Mouse (Mus musculus): ENCODE measurements around the gene Sec61a1.

Gene Sec61a1

DNA sequence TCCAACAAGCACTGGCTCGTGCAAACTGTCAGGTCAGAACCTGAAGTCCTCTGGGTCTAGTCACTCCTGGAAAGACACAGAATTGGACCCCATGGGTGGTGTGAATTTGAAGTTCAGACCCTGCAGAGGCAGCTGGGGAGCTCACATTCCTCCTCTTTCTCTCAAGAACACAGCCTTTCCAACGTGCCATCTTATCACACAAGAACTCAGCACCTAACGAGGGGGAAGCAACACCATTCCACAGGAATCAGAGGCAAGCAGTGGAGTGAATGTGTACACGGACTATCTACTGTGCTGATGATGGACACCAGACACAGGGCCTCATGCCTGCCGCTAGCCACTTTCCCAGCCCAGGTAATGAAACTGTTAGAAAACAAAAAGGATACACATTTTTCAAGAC, 2.0 kb downstream of the Sec61a1 start:
- no peak for DNase-seq (ENCODE audit: low spot score)

DNA sequence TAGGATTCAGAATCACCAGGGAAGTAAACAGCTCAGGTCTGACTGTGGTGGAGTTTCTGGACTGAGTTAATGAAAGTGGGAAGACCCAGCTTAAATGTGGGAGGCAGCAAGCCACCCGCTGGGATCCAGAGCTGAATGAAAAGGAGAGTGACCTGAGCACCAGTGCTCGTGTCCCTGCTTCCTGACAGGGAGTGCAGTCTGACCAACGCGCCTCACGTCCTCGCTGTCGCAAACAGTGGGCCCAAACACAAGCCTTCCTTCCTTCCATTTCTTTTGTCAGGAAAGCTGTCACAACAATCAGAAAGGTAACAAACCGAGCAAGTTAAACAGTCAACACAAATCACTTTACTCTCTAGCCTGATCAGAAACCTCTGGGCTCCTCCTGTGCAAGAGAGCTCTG, 2.7 kb downstream of the Sec61a1 start:
- DNase-seq (ENCODE audit: low spot score), result no peak

DNA sequence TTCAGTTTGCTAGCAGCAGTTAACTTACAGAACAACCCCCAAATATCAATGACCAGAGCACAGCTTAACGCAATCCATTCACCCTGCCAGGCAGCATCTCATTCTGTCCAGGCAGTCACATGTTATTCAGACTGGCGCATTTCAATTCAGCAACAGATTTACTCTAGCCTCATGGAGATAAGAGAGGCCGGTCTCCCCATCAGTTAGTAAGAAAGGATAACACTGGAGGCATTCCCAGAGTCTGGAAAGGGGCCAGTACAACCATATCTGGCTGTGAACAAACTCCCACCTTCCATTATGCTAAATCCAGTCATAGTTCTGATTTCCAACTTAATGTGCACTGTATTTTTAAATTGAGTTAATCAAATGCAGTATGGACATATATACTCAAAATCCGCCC, 4.2 kb downstream of the Sec61a1 start:
- DNase-seq (ENCODE audit: low spot score), result no peak

DNA sequence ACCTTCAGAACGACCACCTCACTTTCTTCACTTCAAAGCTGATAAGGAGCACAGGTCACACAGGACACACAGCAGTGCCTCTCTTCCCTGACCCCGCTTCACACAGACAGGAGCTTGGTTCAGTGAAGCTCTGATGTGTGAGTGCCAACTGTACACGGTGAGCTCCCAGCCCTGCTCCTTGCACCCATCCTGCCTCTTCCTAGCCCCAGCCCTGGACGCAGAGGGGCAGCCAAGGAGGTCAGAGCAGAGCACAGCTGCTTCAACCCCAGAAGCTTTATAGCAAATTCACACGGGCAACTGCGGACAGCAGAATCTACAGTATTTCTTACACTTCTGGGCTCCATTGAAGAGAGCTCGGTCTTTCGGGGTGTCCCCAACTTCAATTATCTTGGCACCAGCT, 4.7 kb downstream of the Sec61a1 start:
- DNase-seq (ENCODE audit: low spot score), result no peak

DNA sequence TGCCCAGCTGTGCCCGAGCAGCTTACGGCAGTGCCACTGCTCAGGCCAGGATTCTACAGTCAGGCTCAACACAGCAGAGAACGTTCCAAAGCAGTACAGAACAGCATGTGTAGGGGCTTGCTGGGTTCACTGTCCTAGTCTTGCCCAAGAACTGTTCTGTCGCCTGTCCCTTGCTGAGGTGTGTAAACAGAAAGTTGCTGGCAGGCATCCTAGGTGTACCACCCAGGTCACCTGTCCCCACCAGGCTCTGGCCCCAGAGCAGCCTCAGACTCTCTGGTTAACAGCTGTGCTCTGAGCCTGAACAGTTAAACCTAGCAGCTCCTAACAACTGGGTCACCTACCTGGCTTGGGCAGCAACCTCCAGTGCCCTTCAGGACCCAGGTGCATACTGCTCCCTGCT, 15.7 kb downstream of the Sec61a1 start:
- no peak for DNase-seq (ENCODE audit: low spot score)

DNA sequence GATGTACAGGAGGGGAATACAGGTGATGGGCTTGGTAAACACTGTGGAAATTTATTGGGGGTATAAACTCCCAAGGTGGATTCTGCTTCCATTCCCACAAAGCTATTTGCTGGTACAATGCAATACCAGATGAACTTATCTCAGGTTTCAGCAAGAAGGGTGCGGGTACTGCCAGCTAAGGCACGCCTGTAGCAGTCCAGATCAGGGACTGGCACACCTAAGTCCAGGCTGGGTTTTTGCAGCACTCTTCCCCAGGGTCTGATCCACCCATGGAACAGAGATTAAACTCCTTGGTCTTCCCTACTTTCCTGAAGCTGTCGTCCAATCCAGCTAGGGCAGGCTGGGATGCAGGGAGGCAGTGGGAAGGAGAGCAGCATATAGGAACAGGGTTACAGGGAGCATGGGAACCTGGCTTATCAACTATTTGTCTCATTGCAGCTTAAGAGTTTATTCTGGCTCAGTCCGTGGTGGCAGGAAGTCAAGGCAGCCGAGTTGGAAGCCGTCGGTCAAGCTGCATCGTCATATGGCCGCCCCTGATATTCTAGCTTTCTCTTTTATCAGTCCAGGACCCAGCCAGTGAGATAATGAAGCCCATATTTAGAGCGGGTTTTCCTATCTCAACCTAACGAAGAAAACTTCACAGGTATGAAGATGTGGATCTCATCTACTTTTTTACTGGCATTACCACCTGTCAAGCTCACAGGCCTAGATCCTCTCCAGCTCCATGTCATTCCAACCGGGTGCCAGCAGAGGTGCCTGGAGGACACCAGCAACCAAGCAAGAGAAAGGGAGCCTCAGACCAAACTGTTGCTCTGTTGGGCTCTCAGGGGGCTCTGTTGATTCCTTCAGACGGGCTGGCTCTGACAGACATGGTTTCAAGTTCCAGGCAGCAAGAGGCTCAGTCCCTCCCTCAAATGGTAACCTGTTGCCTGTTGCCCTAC, 16.4 kb downstream of the Sec61a1 start:
- no peak for DNase-seq (ENCODE audit: low spot score)

DNA sequence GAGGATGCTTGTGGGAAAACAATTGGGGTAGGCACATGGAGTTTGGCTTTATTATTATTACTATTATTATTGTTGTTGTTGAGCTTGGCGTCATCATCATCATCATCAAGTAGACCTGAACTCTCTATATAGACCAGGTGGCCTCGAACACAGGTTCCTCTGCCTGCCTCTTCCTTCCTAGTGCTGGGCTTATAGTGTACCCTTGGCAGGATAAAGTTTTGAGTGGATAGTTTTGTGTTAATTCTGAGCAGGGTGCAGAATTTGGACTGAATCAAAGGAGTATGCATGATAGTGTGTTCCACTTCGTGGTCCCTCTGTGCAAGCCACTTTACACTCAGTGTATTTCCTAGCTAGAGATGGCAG, 18.3 kb downstream of the Sec61a1 start:
- no peak for DNase-seq (ENCODE audit: low spot score)

DNA sequence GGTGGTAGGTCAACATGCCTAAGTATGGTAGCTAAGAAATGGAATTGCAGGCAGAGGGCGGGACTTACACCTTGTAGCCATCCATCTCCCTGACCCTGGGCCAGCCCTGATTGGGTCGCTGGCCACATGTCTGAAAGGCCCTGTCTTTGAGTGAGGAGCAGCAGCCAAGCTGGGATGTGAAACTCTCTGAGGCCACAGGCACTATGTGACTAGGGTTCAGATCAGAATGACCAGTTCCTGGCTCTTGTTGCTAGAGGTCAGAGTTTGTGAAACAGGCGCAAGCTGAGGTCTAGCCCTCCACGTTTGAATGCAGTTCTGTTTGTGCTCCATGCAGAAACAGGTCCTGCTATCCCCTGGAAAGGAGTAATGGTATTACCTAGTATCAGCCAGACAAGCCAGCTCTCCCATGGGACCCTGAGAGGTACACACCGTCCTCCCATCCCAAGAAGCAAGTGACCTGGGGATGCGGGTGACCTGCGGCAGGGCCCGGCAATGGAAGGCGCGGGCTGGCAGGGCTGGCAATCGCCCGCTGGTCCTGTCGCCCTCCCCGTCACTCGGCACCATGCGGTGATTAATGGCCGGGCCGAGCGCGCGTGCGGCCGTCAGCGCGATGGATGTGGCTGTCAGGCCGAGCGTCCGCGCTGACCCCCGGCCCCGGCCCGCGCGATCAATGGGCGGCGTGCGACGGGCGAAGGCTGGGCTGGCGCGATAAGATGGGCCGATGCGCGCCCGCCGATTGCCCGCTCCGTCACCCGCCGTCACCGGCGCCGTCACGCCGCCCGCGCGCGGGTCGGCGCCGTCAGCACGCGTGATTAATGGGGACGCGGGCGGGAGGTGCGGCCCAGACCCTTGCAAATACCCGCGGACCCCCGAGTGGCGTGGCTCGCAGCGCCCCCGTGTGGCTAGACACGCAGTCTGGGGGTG, 19.0 kb downstream of the Sec61a1 start:
- peak; percentile 22 for DNase-seq (ENCODE audit: low spot score)

DNA sequence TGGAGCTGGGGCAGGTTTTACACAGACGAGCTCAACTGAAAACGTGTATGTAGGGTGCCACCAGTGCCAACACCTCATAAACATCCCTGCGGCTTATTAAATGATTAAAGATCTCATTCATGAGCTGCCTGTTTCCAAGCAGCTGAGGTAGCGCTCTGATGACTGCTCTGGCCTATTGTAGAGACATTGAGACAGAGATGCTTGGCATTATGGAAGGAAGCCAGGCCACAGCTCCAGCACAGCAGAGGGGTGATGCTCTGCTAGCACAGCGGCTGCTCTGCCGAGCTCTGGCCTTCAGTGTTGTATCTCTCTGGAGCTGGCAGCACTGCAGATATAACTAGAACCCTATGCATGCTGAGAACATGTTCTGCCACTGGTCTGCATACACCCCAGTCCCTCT, 25.0 kb downstream of the Sec61a1 start:
- no peak for DNase-seq (ENCODE audit: low spot score)

DNA sequence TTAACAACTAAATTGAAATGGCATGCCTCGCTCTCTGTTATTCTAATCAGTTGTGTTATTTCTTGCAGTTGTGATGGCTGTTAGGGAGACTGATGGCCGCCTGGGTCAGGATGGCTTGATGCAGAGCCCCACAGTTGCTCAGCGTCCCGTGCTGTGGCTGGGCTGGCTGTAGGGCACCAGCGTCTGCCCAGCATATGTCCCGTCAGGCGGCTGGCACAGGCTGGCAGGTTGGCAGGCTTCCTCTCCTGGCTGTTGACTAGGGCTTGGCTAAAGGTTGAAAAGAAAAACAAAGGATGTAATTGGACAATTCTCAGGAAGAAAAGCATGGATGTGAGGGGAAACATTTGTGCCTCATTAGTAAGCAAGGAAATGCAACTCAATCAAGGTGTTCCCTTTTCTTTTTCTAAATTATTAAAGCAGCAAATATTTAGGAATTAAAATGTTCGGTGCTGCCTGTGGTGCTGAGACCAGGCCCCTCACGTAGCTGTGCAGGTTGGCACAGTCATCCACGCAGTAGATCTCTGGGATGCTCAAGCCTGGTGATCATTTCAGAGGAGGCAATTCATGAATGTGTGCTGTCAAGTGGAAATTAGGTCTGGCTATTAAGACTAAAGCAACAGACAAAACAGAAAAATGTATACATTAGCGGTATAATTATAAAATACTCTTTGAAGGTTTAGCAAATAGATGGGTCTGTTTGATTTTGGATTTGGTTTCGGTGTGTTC, 27.9 kb downstream of the Sec61a1 start:
- no peak for DNase-seq (ENCODE audit: low spot score)

DNA sequence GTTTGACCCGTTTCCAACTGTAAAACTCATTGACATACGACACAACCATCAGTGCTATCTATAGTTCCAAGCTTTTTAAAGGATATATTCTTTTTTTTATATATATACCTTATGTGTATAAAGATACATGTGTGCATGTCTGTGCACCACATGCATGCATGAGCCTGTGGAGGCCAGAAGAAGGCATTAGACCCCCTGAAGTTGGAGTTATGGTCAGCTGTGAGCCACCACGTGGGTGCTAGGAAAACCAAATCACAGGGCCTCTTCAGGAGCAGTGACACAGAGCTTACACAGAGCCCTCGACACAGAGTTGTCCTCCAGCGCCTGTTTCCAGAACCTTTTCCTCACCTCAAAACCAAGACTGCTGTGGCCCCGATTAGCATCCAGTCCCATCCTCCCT, 28.9 kb downstream of the Sec61a1 start:
- DNase-seq (ENCODE audit: low spot score), result no peak

DNA sequence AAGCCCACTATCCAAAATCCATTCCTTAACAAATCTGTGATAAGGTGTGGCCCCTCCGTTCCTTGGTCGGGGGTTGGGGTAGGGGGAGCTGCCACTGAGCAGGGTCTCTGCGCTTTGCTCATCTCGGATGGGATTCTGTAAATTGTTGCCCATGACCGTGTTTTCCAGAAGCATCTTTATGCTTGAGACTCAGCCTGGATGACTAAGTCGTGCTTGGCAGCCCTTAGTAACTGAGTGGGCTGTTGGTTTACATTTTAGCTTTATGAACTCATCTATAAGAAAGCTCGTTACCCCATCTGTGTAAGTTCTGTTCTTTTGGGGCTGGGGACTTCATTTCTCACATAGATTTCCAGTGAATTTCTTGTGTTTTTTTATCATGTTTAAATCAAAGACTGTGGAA, 29.7 kb downstream of the Sec61a1 start:
- DNase-seq (ENCODE audit: low spot score), result no peak

DNA sequence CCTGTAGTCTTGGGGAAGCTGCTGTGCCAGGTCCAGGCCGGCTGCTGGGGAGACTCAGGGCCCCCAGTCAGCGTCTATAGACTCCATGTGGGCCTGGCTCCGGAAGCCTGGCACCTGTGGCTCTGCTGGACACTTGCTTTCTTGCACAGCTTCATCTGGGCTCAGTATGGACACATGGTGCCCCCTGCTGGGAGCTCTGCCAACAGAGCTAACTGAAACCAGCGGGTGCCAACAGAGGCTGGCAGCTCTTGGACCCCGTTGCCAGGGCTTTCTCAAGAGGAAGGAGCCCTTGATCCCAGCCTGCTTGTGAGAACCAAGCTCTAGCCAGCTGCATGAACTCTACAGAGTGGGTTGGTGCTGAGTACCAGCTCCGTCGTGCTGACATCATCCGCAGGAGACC, 31.8 kb downstream of the Sec61a1 start:
- peak; percentile 51 for DNase-seq (ENCODE audit: low spot score)

DNA sequence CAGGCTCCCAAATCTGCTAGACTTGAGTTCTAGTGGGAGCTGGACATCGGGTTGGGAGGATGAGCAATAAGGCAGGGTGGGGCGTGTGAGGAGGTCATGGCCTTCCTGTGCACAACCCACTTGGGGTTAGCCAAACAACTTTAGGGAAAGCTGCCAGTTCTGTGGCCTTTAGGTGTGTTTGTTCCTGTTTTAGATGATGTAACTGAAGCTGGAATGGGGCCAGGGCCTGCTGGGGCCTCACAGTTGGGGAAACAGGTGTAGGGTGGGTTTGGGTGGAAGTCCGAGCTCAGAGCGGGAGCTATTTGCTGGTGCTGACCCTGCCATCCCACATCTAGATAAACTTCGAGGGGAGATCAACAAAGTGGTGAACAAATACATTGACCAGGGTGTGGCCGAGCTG, 33.3 kb downstream of the Sec61a1 start:
- DNase-seq (ENCODE audit: low spot score), result peak; percentile 62

DNA sequence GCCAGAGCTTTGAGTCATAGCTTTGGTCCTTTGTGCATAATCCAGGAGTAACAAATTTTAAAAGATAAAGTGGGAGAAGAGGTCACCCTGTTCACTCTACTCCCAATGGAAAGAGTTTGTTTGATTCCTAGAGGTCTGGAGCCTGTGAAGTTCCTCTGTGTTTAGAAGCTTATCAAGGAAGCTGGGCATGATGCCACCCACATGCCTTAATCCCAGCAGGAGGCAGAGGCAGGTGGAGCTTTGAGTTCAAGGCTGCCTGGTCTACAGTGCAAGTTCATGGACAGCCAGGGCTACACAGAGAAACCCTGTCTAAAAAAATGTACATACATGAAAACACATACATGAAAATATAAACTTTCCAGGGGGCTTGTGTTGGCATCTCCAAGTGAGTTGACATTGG, 34.8 kb downstream of the Sec61a1 start:
- no peak for DNase-seq (ENCODE audit: low spot score)

DNA sequence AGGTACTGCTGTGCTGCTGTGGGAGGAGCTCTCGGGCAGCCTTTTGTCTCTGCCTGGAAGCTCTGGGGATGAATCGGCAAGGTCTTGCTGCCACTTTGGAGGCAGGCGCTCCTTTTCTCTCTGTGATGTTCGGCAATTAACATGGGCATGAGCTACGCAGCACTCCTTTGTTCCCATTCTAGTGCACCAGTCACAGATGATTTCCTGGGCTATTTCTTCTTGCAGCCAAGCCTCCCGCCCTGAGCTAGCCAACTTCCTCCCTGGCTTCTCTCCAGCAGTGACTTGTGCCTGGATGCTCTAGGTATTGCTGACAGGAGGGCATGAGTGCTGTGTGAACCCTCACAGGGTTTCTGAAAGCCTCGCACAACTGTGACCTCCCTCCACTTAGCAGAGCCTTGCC, 35.6 kb downstream of the Sec61a1 start:
- DNase-seq (ENCODE audit: low spot score), result peak; percentile 29

DNA sequence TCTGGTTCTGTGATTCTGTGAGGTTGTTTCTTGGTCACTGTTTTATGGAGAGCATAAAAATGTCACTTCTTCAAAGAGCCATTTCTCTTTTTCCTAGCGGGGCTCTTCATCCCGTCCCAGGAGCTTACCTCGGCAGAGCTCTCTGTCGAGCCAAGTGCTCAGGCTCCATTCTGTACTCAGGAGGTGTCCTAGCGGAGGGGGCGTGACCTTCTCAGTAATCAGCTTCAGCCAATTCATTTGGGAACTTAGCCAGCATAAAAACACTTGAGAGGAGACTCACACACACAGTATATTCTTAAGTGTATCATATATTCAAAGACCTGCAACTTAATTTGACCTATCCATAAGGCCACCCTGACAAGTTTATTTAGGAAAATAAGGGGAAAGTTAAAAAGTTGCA, 38.3 kb downstream of the Sec61a1 start:
- DNase-seq (ENCODE audit: low spot score), result no peak

DNA sequence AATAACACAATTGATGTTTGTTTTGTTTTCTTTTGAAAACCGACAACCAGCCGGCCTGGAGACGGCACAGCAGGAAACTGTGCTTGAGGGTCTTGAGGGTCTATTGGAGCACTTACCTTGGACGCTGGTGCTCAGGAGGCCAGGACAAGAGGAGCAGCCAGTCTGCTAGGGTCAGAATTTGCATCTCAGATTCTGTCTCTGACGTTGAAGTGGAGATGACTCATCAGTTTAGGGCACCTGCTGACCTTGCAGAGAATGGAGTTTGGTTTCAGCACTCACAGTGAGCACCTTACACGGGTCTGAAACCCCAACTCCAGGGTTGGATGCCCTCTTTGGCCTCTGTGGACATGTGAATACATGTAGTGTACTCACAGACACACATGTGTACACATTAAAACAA, 48.8 kb downstream of the Sec61a1 start:
- DNase-seq (ENCODE audit: low spot score), result no peak

DNA sequence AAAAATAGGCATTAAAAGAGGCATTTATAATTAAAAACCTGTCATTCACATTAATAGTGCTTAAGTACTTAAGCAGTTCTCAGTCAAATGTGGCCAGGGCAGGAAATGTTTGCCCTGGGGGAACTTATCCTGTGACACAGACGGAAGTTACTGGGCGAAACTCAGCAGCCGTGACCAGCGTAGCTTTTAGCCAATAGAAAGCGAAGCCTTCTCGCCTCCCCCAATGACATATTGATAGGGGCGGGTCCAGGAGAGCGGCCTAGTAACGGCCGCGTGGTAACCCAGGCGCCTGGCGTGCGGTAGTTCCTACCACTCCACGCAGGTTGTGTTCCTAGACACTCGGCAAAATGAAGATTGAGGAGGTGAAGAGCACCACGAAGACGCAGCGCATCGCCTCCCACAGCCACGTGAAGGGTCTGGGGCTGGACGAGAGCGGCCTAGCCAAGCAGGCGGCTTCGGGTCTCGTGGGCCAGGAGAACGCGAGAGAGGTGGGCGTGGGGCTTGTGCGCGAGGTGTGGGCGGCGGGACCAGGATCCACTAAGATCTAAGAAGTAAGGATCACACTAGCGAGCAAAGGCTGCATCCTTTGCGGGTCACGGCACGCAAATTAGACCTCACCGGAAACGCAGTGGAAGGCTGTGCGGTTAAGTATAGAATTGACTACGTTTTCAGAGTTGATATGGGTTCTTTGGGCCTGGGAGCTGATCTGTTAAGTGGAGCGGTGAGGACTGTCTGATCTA, 53.4 kb downstream of the Sec61a1 start, which contains the start of gene Ruvbl1:
Gene Ruvbl1, plus strand, starts transcription at position 229 of the 740 bp plus-strand sequence.
- peak; percentile 96 for DNase-seq (ENCODE audit: low spot score)

DNA sequence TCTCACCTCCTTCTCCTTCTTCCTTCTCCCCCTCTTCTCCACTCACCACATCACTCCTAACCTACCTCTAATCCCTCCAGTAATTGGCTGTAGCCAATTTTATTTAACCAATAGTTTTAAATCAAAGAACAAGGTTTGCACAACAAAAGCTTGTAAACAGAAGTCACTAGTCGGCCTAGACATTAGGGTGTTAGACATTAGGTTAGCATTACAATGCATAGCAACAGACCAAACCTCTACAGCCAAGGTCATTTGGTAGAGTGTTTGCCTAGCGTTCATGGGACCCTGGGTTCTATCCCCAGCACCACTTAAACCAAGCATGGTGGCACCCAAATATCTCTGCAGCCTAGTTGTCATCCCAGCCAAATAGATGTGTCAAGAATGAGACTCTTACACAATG, 64.2 kb downstream of the Sec61a1 start:
- DNase-seq (ENCODE audit: low spot score), result no peak
